Mouse (Mus musculus) large intestine, adult 2 months (tissue): ENCODE results near the gene Slc25a14. TPM values are rescaled to one million over a fixed set of nuclear protein-coding genes. Genes with fewer than 3 reads are reported as not detected.

ENCODE experiments used
- polyA plus RNA-seq: library from polyadenylated mRNA; depleted of rRNA; stranded (reverse); fragments of >200 nt; gene quantifications from 2 replicates; pipeline ENCODE4 v1.2.3, GENCODE M21; 2012; rRNA removed

Gene Slc25a14
- polyA plus RNA-seq, 1 experiment = 2.8 TPM

Other genes with a start within 250 kb of the Slc25a14 start
- 23.1 and 34.6 TPM in 2 replicates for gene Elf4, start 160.3 kb upstream of the Slc25a14 start, polyA plus RNA-seq
- 26.1 and 27.1 TPM in 2 replicates for gene Aifm1, start 109.8 kb upstream of the Slc25a14 start, polyA plus RNA-seq
- 0.31 and 0.73 TPM in 2 replicates for gene Rab33a, start 104.1 kb upstream of the Slc25a14 start, polyA plus RNA-seq
- gene Zfp280c, start 28.9 kb upstream of the Slc25a14 start, polyA plus RNA-seq = 1.7 and 2.0 TPM in 2 replicates
- gene Gpr119, start 51.1 kb downstream of the Slc25a14 start, polyA plus RNA-seq = 0.43 and 0.61 TPM in 2 replicates
- 1.6 TPM in 2 replicates for gene Rbmx2, start 71.6 kb downstream of the Slc25a14 start, polyA plus RNA-seq